Mouse (Mus musculus) midbrain, embryonic 16.5 days (tissue): Measurements from ENCODE around the gene Thrb. TPM values are rescaled to one million over a fixed set of nuclear protein-coding genes. Genes with fewer than 3 reads are reported as not detected.

Source experiments
- ATAC-seq: fragments of 200-750 bp; cut with Nextera tagmentation; 2 replicates; pipeline ENCODE4 v1.8.0; 2017; ENCODE audit warnings: moderate TSS enrichment
- H3K27ac ChIP-seq: fragments of 300-500 bp; sonication (generic); 2 replicates; pipeline ENCODE4 v1.5.1; 2014; ENCODE audit warnings: mild to moderate bottlenecking, low read length, mixed read lengths
- H3K27me3 ChIP-seq: fragments of 300-500 bp; sonication (generic); 2 replicates; pipeline ENCODE4 v1.6.1; 2014; ENCODE audit warnings: low read depth, low read length, mixed read lengths; ENCODE audit not compliant: control insufficient read depth, insufficient read depth
- H3K36me3 ChIP-seq: fragments of 300-500 bp; sonication (generic); 2 replicates; pipeline ENCODE4 v1.6.1; 2014; ENCODE audit warnings: mild to moderate bottlenecking, low read length, moderate library complexity, mixed read lengths; ENCODE audit not compliant: control insufficient read depth, insufficient read depth
- H3K4me1 ChIP-seq: fragments of 300-500 bp; sonication (generic); 2 replicates; pipeline ENCODE4 v1.6.1; 2014; ENCODE audit warnings: mild to moderate bottlenecking, low read length, mixed read lengths; ENCODE audit not compliant: control insufficient read depth, insufficient read depth
- H3K4me2 ChIP-seq: fragments of 300-500 bp; sonication (generic); 2 replicates; pipeline ENCODE4 v1.6.1; 2014; ENCODE audit warnings: mild to moderate bottlenecking, low read length, mixed read lengths
- H3K4me3 ChIP-seq: fragments of 300-500 bp; sonication (generic); 2 replicates; pipeline ENCODE4 v1.5.1; 2014; ENCODE audit warnings: low read depth, mild to moderate bottlenecking, low read length, moderate library complexity, mixed read lengths
- H3K9ac ChIP-seq: fragments of 300-500 bp; sonication (generic); 2 replicates; pipeline ENCODE4 v1.6.1; 2014; ENCODE audit warnings: low read depth, low read length, mixed read lengths
- H3K9me3 ChIP-seq: fragments of 300-500 bp; sonication (generic); replicated peaks from 2 replicates; pipeline ENCODE4 v1.6.1; 2014; ENCODE audit warnings: mild to moderate bottlenecking, low read length, mixed read lengths; ENCODE audit not compliant: control insufficient read depth, poor library complexity, severe bottlenecking
- WGBS: fragments of 180-500 bp; shearing (Covaris S2); extraction: QIAGEN DNeasy Blood & Tissue Kit; methylation state at CpG from one replicate; pipeline ENCODE4 v1.1.7; 2014; 5-methylcytosine and 5-hydroxymethylcytosine counted together
- polyA plus RNA-seq: library from polyadenylated mRNA; unstranded; fragments of >200 nt; fragmentation: Nextera tagmentation; extraction: Ambion mirVana; gene quantifications from 2 replicates; pipeline ENCODE4 v1.2.1, GENCODE M21; 2015

The Thrb gene
- polyA plus RNA-seq, 1 experiment from 2014 or later: 2.9 TPM

DNA sequence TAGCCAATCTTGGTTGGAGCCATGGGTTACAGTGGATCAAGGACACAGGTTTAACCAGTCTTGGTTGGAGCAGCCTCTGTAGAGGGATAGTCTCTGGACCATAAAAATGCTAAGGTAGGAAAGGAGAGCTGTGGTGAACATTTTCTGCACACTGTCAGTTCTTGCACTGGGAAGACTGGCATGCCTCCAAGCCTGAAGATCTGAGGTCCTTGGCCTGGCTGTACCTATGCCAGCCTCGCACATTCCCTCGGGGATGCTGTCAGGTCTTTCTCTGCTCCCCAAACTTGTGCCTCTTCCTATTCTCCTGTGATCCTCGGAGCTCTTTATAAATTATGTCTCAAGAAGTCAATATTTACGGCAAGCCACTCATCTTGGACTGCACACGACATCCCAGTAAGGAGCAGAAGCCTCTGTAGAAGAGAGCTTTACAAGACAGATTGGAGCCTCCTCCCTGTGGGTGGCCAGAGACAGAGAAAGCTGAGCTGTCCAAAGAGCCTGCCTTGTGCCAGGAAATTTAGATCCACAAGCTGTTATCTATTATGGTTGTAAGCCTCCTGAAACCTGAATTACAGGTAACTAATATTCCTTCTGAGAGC lies 199.8 kb downstream of the Thrb start:
- Histone ChIP-seq H3K9me3 (no peaks in the 10 kb centered on the region), H3K27me3 (no peaks in the 10 kb centered on the region), H3K27ac (no peak overlapping the region), H3K4me2 (no peak overlapping the region), H3K9ac (no peak overlapping the region), H3K4me1 (no peaks in the 10 kb centered on the region), H3K36me3 (no peaks in the 10 kb centered on the region), H3K4me3 (no peak overlapping the region)
- WGBS: 79% methylated on average over 5 of the region's 5 CpGs
- no peak for ATAC-seq

DNA sequence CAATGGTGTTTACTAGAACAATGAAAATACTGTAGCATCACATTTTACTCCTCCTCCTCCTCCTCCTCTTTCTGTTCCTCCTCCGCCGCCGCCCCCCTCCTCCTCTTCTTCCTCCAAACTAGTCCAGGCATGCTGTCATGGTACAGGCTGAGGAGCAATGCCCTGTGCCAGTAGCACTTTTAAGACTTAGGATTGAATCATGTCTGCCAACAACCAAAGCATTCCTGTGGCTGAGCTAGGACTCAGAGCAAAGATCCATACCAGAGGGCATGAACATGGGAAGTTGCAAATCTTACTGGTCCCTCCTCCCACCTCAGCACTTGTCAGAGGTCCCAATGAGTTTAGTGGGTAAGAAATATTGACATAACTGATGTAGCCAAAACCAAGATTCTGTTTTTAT lies 202.6 kb downstream of the Thrb start:
- Histone ChIP-seq H3K4me3 (no peak overlapping the region), H3K9me3 (no peaks in the 10 kb centered on the region), H3K4me1 (no peaks in the 10 kb centered on the region), H3K9ac (no peak overlapping the region), H3K36me3 (no peaks in the 10 kb centered on the region), H3K27ac (no peak overlapping the region), H3K4me2 (no peak overlapping the region), H3K27me3 (no peaks in the 10 kb centered on the region)
- 87% methylated on average over 3 of the region's 3 CpGs for WGBS
- no peak for ATAC-seq

DNA sequence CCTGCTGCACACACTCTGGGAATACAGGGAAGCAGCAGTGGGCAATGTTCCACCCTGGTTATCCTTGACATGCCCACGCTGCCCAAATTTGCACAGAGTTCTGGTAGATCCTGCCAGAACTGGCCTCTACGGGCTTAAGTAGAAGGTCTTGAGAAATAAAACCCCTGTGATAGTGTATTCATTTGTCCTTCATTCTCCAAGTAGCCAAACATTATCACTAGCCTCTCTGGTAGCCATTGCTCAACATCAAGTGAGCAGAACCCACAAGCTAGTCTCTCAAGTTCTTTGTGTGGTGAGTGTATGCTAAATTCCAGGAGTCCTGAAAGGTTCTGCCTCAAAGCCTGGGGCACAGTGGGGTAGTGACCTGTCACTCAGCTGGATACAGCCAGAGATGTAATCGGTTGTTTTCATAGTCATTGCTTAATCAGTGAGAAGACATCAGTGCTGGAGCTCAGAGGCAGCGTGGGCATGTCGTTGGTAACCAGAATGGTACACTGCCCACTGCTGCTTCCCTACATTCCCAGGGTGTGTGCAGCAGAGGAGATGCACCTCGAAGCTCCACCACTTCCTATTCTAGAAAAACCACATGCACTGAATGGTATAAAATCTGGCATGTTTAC lies 203.8 kb downstream of the Thrb start:
- Histone ChIP-seq H3K9ac (no peak overlapping the region), H3K9me3 (no peaks in the 10 kb centered on the region), H3K27me3 (no peaks in the 10 kb centered on the region), H3K36me3 (no peaks in the 10 kb centered on the region), H3K4me3 (no peak overlapping the region), H3K4me2 (no peak overlapping the region), H3K4me1 (no peaks in the 10 kb centered on the region), H3K27ac (no peak overlapping the region)
- no peak for ATAC-seq
- WGBS: 66% methylated on average over 6 of the region's 6 CpGs

- Histone ChIP-seq H3K27ac (no peak overlapping the region), H3K9ac (no peak overlapping the region), H3K4me3 (no peak overlapping the region), H3K9me3 (no peaks in the 10 kb centered on the region), H3K4me2 (no peak overlapping the region), H3K36me3 (no peaks in the 10 kb centered on the region), H3K4me1 (no peaks in the 10 kb centered on the region), H3K27me3 (no peaks in the 10 kb centered on the region)
- WGBS: 85% methylated on average over 6 of the region's 6 CpGs
- ATAC-seq: no peak
These were observed 208.3 kb downstream of the Thrb start for GRCm38 (mm10) chr14:17868326-17868725.

DNA sequence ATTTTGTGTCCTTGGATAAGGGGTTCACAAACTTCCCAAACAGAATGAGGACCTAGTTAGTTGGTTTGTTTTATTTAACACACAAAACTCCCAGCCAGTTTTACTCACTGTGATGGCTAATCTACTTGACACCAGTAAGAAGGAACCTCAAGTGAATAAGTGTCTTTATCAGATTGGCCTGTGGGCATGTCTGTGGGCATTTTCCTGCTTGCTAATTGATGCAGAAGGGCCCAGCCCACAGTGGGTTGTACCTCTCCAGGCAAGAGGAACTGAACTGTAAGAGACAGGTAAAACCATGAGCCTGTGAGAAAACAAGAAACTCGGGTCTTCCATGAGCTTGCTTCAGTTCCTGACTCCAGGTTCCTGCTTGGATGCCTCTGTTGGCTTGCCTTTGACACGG lies 215.9 kb downstream of the Thrb start:
- Histone ChIP-seq H3K27me3 (no peaks in the 10 kb centered on the region), H3K9ac (no peak overlapping the region), H3K4me2 (no peak overlapping the region), H3K4me1 (no peaks in the 10 kb centered on the region), H3K4me3 (no peak overlapping the region), H3K9me3 (no peaks in the 10 kb centered on the region), H3K36me3 (no peaks in the 10 kb centered on the region), H3K27ac (no peak overlapping the region)
- ATAC-seq: no peak
- WGBS: 69% methylated on average over 2 of the region's 2 CpGs

- Histone ChIP-seq H3K4me3 (no peak overlapping the region), H3K9ac (no peak overlapping the region), H3K4me2 (no peak overlapping the region), H3K27ac (no peak overlapping the region), H3K9me3 (no peaks in the 10 kb centered on the region), H3K4me1 (no peaks in the 10 kb centered on the region), H3K36me3 (no peaks in the 10 kb centered on the region), H3K27me3 (no peaks in the 10 kb centered on the region)
- ATAC-seq: no peak
- WGBS: 91% methylated on average over 5 of the region's 5 CpGs
These were observed 219.4 kb downstream of the Thrb start for GRCm38 (mm10) chr14:17879446-17879845.

DNA sequence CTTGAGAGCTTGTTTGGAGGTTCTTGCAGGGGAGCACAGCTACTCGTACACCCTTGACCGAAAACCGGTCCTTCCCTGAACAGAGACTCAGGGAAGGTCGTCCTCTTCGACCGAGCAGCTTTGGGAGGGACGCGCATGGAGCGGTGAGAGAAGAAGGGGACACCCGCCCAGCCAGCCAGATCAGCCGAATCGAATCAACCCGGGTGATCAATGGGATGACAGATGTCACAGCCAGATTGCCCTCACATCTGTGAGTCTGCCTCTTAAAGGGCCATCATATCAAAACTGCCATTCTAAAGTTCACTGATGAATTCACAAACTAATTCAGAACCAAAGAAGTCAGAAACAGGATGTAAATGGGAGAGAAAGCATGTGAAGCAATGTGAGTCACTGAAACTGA lies 224.8 kb downstream of the Thrb start:
- no peaks in the 10 kb centered on the region for H3K27me3 ChIP-seq
- no peak overlapping the region for H3K9ac ChIP-seq
- 80% methylated on average over 13 of the region's 13 CpGs for WGBS
- ATAC-seq: no peak
- H3K9me3 ChIP-seq: no peaks in the 10 kb centered on the region
- no peak overlapping the region for H3K4me2 ChIP-seq
- H3K4me1 ChIP-seq: no peaks in the 10 kb centered on the region
- H3K36me3 ChIP-seq: no peaks in the 10 kb centered on the region
- no peak overlapping the region for H3K27ac ChIP-seq
- H3K4me3 ChIP-seq: no peak overlapping the region

- 90% methylated on average over 3 of the region's 3 CpGs for WGBS
These were observed 225.3 kb downstream of the Thrb start for GRCm38 (mm10) chr14:17885320-17885719.

DNA sequence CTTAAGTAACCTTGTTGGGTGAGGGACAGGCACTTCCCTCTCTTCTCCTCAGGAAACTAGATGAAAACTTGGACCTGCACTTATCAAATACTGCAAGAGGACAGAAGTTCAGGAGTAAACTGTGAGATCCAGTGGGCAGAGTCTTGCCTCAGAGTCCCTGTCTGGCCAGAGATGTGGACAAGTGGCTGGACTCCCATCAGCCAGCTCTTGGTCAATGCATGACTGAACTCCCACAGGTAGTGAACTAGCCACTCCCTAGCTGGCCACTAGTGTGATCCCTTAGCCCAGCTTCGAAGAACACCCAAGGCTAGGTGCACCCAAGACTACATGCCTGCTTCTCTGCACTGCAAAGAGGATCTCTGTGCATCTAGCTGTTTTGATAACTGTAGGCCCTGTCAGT lies 234.7 kb downstream of the Thrb start:
- Histone ChIP-seq H3K9me3 (no peaks in the 10 kb centered on the region), H3K4me2 (no peak overlapping the region), H3K36me3 (no peaks in the 10 kb centered on the region), H3K4me3 (no peak overlapping the region), H3K27ac (no peak overlapping the region), H3K4me1 (no peaks in the 10 kb centered on the region), H3K9ac (no peak overlapping the region), H3K27me3 (no peaks in the 10 kb centered on the region)
- 100% methylated on average over 1 of the region's 1 CpGs for WGBS
- ATAC-seq: no peak

More at GRCm38 (mm10) chr14:17885320-17885719, 225.3 kb downstream of the Thrb start:
- H3K9ac ChIP-seq: no peak overlapping the region
- no peaks in the 10 kb centered on the region for H3K27me3 ChIP-seq
- no peaks in the 10 kb centered on the region for H3K36me3 ChIP-seq
- H3K4me1 ChIP-seq: no peaks in the 10 kb centered on the region
- H3K4me2 ChIP-seq: no peak overlapping the region
- ATAC-seq: no peak
- no peak overlapping the region for H3K4me3 ChIP-seq
- no peaks in the 10 kb centered on the region for H3K9me3 ChIP-seq
- no peak overlapping the region for H3K27ac ChIP-seq
